Mouse (Mus musculus) thymus, postnatal 14 days (tissue): ENCODE measurements at regions not wholly inside any gene's neighbourhood (a gene's known extent, or its start where the extent isn't known, plus 50 kb on each side); places are given as distances from the start of the nearest gene placed in this dataset.

Experiments
- DNase-seq: peaks from one replicate; pipeline ENCODE4 v3.0.0; 2021

GRCm38 (mm10) chr13:19883896-19884658, 60.0 kb upstream of the Gpr141 start:
- DNase-seq = no peak

DNA sequence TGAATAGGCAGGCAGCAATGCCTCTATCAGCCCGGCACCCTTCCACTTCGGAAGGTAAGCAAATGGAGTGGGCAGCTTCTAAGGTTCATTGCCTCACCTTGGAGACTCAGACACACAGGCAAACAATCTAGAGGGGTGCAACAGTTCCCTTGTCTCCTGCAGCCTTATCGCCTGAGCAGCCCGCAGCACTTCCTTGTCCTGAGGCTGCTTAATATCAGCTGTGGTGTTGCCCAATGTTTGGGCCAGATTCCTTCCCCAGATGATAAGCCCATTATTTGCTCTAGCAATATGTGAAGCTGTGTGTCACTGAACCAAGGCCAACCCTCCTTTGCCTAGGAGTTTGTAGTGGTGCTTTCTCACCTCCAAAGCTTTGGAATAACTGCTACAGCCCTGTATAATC, 58.8 kb upstream of the Gpr141 start:
- DNase-seq = no peak

- DNase-seq = no peak
Observed at GRCm38 (mm10) chr13:19881772-19882171, 57.7 kb upstream of the Gpr141 start.

DNA sequence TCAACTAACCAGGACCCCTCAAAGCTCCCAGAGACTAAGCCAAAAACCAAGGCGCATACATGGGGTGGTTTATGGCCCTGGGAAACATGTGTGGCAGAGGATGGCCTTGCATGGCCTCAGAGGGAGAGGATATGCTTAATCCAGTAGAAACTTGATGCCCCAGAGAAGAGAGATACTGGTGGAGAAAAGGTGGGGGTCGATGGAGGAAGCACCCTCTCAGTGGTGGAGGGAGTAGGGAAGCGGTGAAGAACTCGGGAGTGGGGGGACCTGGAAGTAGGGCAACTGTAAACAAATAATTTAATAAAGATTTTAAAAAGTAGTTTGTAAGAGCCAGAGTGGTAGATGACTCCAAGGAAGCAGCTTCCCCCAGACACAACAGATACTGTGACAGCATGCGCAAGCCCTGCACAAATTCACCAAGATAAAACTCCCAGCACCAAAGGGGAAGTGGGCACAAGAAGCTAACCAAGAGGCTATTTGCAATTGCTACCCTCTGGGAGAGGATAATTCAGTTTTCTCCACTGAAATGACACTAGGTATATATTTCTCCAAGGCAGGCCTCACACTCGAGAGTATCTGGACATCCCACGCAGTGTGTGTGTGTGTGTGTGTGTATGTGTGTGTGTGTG, 50.7 kb upstream of the Gpr141 start:
- DNase-seq = no peak
